Mouse (Mus musculus): ENCODE measurements around the gene Hinfp.

DNA sequence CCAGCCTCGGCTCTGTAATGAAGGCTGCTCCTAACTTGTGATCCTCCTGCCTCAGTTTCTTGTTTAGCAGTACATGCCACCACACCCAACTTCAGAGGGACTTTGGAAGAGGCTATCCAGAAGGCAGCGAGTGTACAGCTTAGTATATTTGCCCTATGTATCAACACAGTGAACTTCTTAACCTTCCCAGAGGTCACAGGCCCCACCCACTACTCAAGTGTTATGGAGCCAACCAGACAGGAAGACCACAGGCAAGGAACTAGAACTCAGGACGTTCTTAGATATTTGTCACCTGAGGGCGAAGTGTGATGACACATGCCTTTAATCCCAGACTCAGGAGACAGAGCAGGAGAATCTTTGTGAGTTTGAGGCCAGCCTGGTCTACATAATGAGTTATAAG is 42.1 kb upstream of the Hinfp start:
- TF ChIP-seq CTCF (IDR thresholded peaks at IDR 0.05; ENCODE audit: borderline replicate concordance, extremely low read depth, insufficient read depth, insufficient read length) (no peak), POLR2A (IDR thresholded peaks at IDR 0.05; ENCODE audit: borderline replicate concordance, extremely low read depth, insufficient read depth, insufficient read length, poor library complexity, severe bottlenecking) (no peak)
